Mouse (Mus musculus) myocyte (in vitro differentiated cells): ENCODE results near the gene Cc2d2a.

Experiments
- POLR2A ChIP-seq: IDR thresholded peaks from one replicate; pipeline ENCODE4 v1.6.1; 2011; ENCODE audit warnings: low read depth, mild to moderate bottlenecking, control low read depth, moderate library complexity; ENCODE audit not compliant: insufficient read length
- USF1 ChIP-seq: IDR thresholded peaks from one replicate; pipeline ENCODE4 v1.6.1; 2011; ENCODE audit warnings: low read depth, mild to moderate bottlenecking, control low read depth, moderate library complexity

- TF ChIP-seq POLR2A, result no peak
- TF ChIP-seq USF1, result no peak
Observed at GRCm38 (mm10) chr5:43721538-43722451, 59.6 kb downstream of the Cc2d2a start.
